Mouse (Mus musculus) intestine, embryonic 16.5 days (tissue): Measurements from ENCODE around the gene Ino80b. TPM values are rescaled to one million over a fixed set of nuclear protein-coding genes. Genes with fewer than 3 reads are reported as not detected.
A peak's percentile ranks its signal among the peaks of the same experiment; 100 is the strongest.

ENCODE experiments used
- ATAC-seq: fragments of 200-750 bp; cut with Nextera tagmentation; 2 replicates; pipeline ENCODE4 v1.8.0; 2017; ENCODE audit warnings: moderate TSS enrichment, moderate library complexity
- H3K27ac ChIP-seq: fragments of 300-500 bp; sonication (generic); 2 replicates; pipeline ENCODE4 v1.5.1; 2014; ENCODE audit warnings: mild to moderate bottlenecking, low read length
- H3K27me3 ChIP-seq: fragments of 300-500 bp; sonication (generic); replicated peaks from 2 replicates; pipeline ENCODE4 v1.6.1; 2014; ENCODE audit warnings: low read length, control low read depth, mixed read lengths; ENCODE audit not compliant: control insufficient read depth, insufficient read depth
- H3K36me3 ChIP-seq: fragments of 300-500 bp; sonication (generic); 2 replicates; pipeline ENCODE4 v1.6.1; 2014; ENCODE audit warnings: low read length, control low read depth; ENCODE audit not compliant: control insufficient read depth, insufficient read depth
- H3K4me1 ChIP-seq: fragments of 300-500 bp; sonication (generic); 2 replicates; pipeline ENCODE4 v1.6.1; 2014; ENCODE audit warnings: low read length, control low read depth, mixed read lengths; ENCODE audit not compliant: control insufficient read depth, insufficient read depth
- H3K4me2 ChIP-seq: fragments of 300-500 bp; sonication (generic); 2 replicates; pipeline ENCODE4 v1.6.1; 2014; ENCODE audit warnings: low read depth, low read length, control low read depth
- H3K4me3 ChIP-seq: fragments of 300-500 bp; sonication (generic); 2 replicates; pipeline ENCODE4 v1.5.1; 2014; ENCODE audit warnings: mild to moderate bottlenecking, low read length
- H3K9ac ChIP-seq: fragments of 300-500 bp; sonication (generic); 2 replicates; pipeline ENCODE4 v1.6.1; 2014; ENCODE audit warnings: low read depth, low read length
- H3K9me3 ChIP-seq: fragments of 300-500 bp; sonication (generic); 2 replicates; pipeline ENCODE4 v1.6.1; 2016; ENCODE audit warnings: low read length, control low read depth; ENCODE audit not compliant: control insufficient read depth
- WGBS: fragments of 180-500 bp; shearing (Covaris S2); extraction: QIAGEN DNeasy Blood & Tissue Kit; methylation state at CpG from one replicate; pipeline ENCODE4 v1.1.7; 2014; 5-methylcytosine and 5-hydroxymethylcytosine counted together
- polyA plus RNA-seq: library from polyadenylated mRNA; unstranded; fragments of >200 nt; fragmentation: Nextera tagmentation; extraction: Ambion mirVana; gene quantifications from 2 replicates; pipeline ENCODE4 v1.2.1, GENCODE M21; 2015

Ino80b gene
- 8.2 and 8.8 TPM in 2 replicates for polyA plus RNA-seq

DNA sequence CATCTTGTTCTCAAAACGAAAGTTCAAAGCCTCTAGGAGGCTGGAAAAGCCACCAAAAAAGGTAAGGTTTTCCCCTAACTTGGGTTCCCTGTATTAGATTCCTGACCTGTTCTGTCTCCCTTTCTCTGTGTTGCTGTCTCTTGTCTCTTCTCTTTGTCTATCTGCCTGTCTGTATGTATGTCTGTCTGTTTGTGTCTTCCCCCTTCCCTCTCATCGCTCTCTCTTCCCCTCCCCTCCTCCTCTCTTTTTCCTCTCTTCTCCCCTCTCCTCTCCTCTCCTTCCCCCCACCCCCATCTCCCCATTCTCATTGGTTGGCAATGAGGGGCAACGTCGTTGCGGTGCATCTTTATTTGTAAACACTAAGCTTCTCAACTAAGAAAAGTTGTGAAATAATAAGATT is at the start of gene Ino80b:
Gene Ino80b (minus strand): TSS at position 101 of the 400 bp plus-strand sequence.
- Histone ChIP-seq H3K9ac (peak within 1 kb of the TSS; percentile 84), H3K9me3 (no peaks in the 10 kb centered on the region), H3K4me2 (peak within 1 kb of the TSS; percentile 62), H3K27ac (peak within 1 kb of the TSS; percentile 53), H3K27me3 (no peaks in the 10 kb centered on the region), H3K36me3 (no peaks in the 10 kb centered on the region), H3K4me1 (peaks cover 25% of the 10 kb centered on the region), H3K4me3 (peak within 1 kb of the TSS; percentile 75)
- ATAC-seq = no peak
- whole genome bisulfite sequencing = 23% methylated on average over 5 of the region's 5 CpGs

DNA sequence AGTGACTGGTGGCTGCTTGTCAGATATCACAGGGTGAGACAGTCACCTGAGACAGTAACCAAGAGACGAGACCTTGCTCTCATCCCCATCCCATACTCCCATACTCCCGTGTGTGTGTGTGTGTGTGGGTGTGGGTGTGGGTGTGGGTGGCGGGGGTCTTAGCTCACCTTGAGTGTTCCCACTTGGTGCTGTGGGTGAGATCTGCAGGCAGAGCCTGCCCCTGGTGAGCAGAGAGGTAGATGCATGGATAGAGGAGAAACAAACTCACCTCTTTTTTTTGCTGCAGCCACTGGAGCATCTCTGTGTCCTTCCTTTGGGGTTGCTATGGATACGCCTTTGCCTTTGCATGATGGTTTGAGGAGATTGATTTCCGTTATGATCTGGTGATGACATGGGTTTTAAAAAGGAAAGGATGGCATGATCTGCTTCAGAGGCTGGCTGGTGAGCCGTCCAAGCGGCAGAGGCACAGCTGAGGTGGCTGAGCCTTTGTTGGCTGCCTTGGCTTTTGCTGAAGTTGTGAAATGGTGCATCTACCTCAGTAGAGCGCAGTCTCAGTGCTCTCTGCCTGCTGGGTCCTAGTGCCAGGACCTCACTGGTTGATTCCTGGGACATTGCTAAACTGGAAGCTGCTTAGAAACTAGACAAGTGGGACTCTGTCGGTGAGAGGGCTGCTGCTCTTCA is 47.1 kb upstream of the Ino80b start:
- 68% methylated on average over 9 of the region's 9 CpGs for WGBS
- ATAC-seq = no peak
- no peaks in the 10 kb centered on the region for H3K4me1 ChIP-seq

GRCm38 (mm10) chr6:83171063-83171462 is 45.8 kb upstream of the Ino80b start:
- no peak overlapping the region for H3K27ac ChIP-seq
- peaks cover 4% of the 10 kb centered on the region; the same call in 1 of the 2 replicates for H3K4me1 ChIP-seq
- ATAC-seq = no peak
- H3K27me3 ChIP-seq = no peaks in the 10 kb centered on the region
- no peaks in the 10 kb centered on the region for H3K36me3 ChIP-seq
- no peaks in the 10 kb centered on the region for H3K9me3 ChIP-seq
- H3K9ac ChIP-seq = no peak overlapping the region
- WGBS = 81% methylated on average over 5 of the region's 5 CpGs
- H3K4me3 ChIP-seq = no peak overlapping the region
- no peak overlapping the region for H3K4me2 ChIP-seq

More for the DNA sequence above, 47.1 kb upstream of the Ino80b start:
- H3K4me2 ChIP-seq = no peak overlapping the region
- H3K36me3 ChIP-seq = no peaks in the 10 kb centered on the region
- H3K27ac ChIP-seq = no peak overlapping the region
- no peaks in the 10 kb centered on the region for H3K9me3 ChIP-seq
- H3K9ac ChIP-seq = no peak overlapping the region
- no peaks in the 10 kb centered on the region for H3K27me3 ChIP-seq
- no peak overlapping the region for H3K4me3 ChIP-seq

DNA sequence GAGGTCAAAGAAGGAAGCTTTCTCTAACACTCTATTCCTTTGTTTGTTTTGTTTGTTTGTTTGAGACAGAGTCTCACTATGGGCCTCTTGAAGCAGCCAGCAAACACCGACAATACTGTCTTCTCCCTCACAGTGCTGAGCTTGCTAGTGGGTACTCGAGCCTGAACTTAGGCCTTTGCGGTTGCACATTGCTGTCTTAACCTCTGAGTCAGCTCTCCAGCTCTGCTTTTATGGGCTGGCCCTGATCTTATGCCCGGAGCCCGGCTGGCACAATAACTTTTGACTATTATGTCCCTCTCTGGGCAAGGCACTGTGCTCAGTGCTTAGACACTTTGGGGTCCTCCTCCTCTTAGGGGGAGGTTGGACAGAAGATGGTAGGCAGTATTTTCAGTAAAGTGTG is 44.6 kb upstream of the Ino80b start:
- Histone ChIP-seq H3K4me1 (peaks cover 4% of the 10 kb centered on the region; the same call in 1 of the 2 replicates), H3K4me2 (no peak overlapping the region), H3K4me3 (no peak overlapping the region), H3K9me3 (no peaks in the 10 kb centered on the region), H3K27ac (no peak overlapping the region), H3K27me3 (no peaks in the 10 kb centered on the region), H3K36me3 (no peaks in the 10 kb centered on the region), H3K9ac (no peak overlapping the region)
- ATAC-seq = no peak
- WGBS = 62% methylated on average over 5 of the region's 5 CpGs

- Histone ChIP-seq H3K27ac (peak overlapping the region; percentile 84), H3K27me3 (peaks cover 6% of the 10 kb centered on the region; the same call in 1 of the 2 replicates), H3K4me1 (peaks cover 14% of the 10 kb centered on the region), H3K9ac (peak overlapping the region; percentile 93), H3K36me3 (no peaks in the 10 kb centered on the region), H3K4me3 (peak overlapping the region; percentile 97), H3K4me2 (peak overlapping the region; percentile 77), H3K9me3 (no peaks in the 10 kb centered on the region)
- under 1% methylated on average over 12 of the region's 12 CpGs for WGBS
- peak; percentile 17 for ATAC-seq
Observed at GRCm38 (mm10) chr6:83166243-83166630, 41.0 kb upstream of the Ino80b start.

DNA sequence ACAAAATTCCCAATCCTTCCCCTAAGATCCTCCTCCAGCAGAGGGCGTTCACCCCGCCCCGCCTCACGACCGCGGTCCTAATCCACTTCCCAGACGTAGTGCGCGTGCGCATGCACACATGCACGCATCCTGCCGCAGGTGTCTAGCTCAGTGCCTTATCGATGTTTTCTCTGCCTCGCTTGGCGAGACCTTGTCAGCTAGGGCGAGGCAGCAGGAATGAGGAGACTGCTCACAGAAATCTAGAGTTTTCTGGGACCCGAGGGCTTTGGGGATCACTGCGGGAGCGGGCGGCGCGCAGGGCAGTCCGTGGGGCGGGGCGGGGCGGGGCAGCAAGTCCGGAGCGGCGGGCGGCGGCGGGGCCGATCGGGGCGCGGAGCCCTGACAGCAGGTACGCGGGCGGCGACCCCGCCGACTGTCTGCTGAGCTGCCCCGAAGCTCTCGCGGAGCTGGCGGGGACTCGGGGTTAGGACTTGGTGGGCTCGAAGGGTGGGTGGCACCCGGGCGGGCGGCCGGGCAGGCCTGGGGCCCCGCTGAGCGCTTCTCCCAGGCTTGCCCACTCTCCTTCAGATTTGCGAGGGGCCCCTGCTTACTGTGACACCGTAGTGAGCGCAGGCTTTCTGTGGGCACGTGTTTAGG is 40.5 kb upstream of the Ino80b start, which contains the start of gene Dctn1:
Gene Dctn1 (plus strand): TSS at position 314 of the 636 bp plus-strand sequence.
- ATAC-seq = peak; percentile 84
- Histone ChIP-seq H3K9ac (peak within 1 kb of the TSS; percentile 93), H3K9me3 (no peaks in the 10 kb centered on the region), H3K4me2 (peak within 1 kb of the TSS; percentile 77), H3K4me3 (peak within 1 kb of the TSS; percentile 97), H3K27me3 (peaks cover 11% of the 10 kb centered on the region; the same call in 1 of the 2 replicates), H3K4me1 (peaks cover 14% of the 10 kb centered on the region), H3K27ac (peak within 1 kb of the TSS; percentile 84), H3K36me3 (no peaks in the 10 kb centered on the region)
- under 1% methylated on average over 58 of the region's 58 CpGs for WGBS

DNA sequence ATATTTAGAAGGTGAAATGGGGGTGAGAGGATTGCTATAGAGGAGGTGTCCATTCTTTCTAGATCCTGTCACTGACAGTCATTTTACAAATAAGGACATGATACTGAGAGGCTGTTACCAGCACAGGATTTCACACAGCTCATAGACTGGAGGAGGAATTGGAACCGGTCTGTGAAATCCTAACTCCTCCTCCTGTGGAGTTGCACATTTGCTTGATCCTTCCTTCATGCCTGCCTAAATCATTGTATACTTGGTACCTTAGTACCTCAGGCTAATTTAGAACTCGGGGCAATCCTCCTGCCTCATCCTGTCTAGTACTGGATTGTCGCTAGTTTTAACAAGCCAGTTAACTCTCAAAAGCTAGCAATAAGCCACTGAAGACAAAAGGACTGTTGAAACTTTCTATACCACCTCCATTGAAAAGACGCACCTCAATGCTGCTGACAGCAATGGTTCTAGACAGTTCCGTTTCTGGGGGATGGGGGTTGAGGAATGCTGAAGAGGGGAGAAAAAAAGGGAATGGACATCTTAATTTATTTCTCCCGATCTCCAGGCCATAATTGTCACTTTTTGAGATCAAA is 39.9 kb upstream of the Ino80b start:
- H3K4me1 ChIP-seq = peaks cover 14% of the 10 kb centered on the region
- no peaks in the 10 kb centered on the region for H3K36me3 ChIP-seq
- WGBS = 3% methylated on average over 6 of the region's 6 CpGs
- H3K9me3 ChIP-seq = no peaks in the 10 kb centered on the region
- H3K27ac ChIP-seq = peak overlapping the region; percentile 17; the same call in 1 of the 2 replicates
- peak overlapping the region; percentile 77 for H3K4me2 ChIP-seq
- peak overlapping the region; percentile 97 for H3K4me3 ChIP-seq
- H3K27me3 ChIP-seq = peaks cover 13% of the 10 kb centered on the region; the same call in 1 of the 2 replicates
- peak overlapping the region; percentile 93 for H3K9ac ChIP-seq
- 0 out of 2 replicates have a peak, but pooled peaks have one; percentile 12 for ATAC-seq

GRCm38 (mm10) chr6:83162701-83163100 is 37.5 kb upstream of the Ino80b start:
- Histone ChIP-seq H3K9me3 (no peaks in the 10 kb centered on the region), H3K9ac (peak overlapping the region; percentile 68), H3K36me3 (no peaks in the 10 kb centered on the region), H3K27me3 (peaks cover 13% of the 10 kb centered on the region; the same call in 1 of the 2 replicates), H3K4me3 (peak overlapping the region; percentile 50), H3K27ac (no peak overlapping the region), H3K4me2 (peak overlapping the region; percentile 94), H3K4me1 (peaks cover 14% of the 10 kb centered on the region)
- peak; percentile 4; the same call in 1 of the 2 replicates for ATAC-seq
- 0% methylated on average over 8 of the region's 8 CpGs for WGBS
